17 mouse cellular contexts compared by ENCODE assay signal in the genomic region with DNA sequence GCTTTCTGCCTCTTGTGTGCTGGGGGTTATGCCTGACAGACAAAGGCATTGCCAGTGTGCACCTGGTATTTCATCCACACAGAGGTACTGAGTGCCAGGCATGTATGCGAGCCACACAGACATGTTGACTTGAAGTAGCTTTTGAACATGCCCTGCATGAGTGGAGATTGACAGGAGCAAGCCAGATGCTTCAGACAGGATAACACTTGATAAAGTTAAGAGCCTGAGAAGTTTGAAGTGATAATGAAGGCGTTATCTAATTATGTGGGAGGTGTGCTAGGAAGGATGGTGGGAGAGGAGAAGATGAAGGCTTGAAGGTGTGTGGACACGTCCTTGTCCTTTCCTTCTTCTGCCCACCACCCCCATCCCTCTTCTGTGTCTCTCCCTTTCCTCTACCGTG. TPM values are rescaled to one million over a fixed set of nuclear protein-coding genes. Genes with fewer than 3 reads are reported as not detected.
DNase-seq lines count a peak whose midpoint lies in the region; ATAC-seq lines count a peak whose summit lies in the region.
"Had no signal": no experiment of that assay in that cellular context is flagged by ENCODE, and none has a peak within 500 bp of the region (broad histone marks: within the 10 kb centered on the region; RNA-seq: fewer than 3 reads in every experiment).

No protein-coding gene starts in this region.

- peaks cover 20 to 27% of the 10 kb centered on the region in 2 experiments for H3K4me1 ChIP-seq in heart, embryonic 14.5 days (ENCODE audit: control insufficient read depth in 2 of 2, insufficient read depth in 2 of 2, low read length in 2 of 2)
- peaks cover 66% of the 10 kb centered on the region for H3K4me1 ChIP-seq in liver, embryonic 11.5 days (replicated peaks; ENCODE audit: control insufficient read depth, insufficient read depth, low read length)
- H3K4me1 ChIP-seq: lung, embryonic 15.5 days had no signal

- no peak for DNase-seq in heart, postnatal 4 days
- DNase-seq in c-Kit-positive CD71-positive TER-119-positive erythroid progenitor cells, embryonic 14.5 days (ENCODE audit: low spot score) = peak; percentile 67
- no peak for DNase-seq in liver, embryonic 11.5 days (ENCODE audit: low spot score)
- no peak for DNase-seq in kidney, adult 18-20 months
- DNase-seq in neural tube, embryonic 10.5 days (ENCODE audit: extremely low spot score, low spot score) = no peak
- DNase-seq: cerebellum, adult 11-12 months; cerebellum, postnatal 25 days; forebrain, postnatal 0 days; right cerebral cortex, adult 18-20 months; spleen, adult 18-20 months had no signal

- no peaks in the 10 kb centered on the region for H3K36me3 ChIP-seq in heart, embryonic 14.5 days (ENCODE audit: control insufficient read depth, insufficient read depth, low read length)
- H3K36me3 ChIP-seq in liver, embryonic 11.5 days (ENCODE audit: control insufficient read depth, insufficient read depth, low read length) = no peaks in the 10 kb centered on the region
- H3K36me3 ChIP-seq: hindbrain, embryonic 10.5 days; limb, embryonic 12.5 days; lung, embryonic 15.5 days had no signal

- H3K9ac ChIP-seq in heart, embryonic 14.5 days (ENCODE audit: low read length) = no peak overlapping the region
- no peak overlapping the region for H3K9ac ChIP-seq in liver, embryonic 11.5 days (ENCODE audit: low read depth, low read length)
- H3K9ac ChIP-seq: forebrain, postnatal 0 days; limb, embryonic 12.5 days; lung, embryonic 15.5 days had no signal

- no peak overlapping the region for H3K4me3 ChIP-seq in heart, embryonic 14.5 days (ENCODE audit: control insufficient read depth in 1 of 2, insufficient read depth in 1 of 2, low read depth in 1 of 2, low read length in 2 of 2)
- H3K4me3 ChIP-seq in liver, embryonic 11.5 days (ENCODE audit: low read depth, low read length) = no peak overlapping the region
- H3K4me3 ChIP-seq: hindbrain, embryonic 10.5 days; limb, embryonic 12.5 days; lung, embryonic 15.5 days had no signal

- peaks cover 7% of the 10 kb centered on the region; the same call in 1 of the 2 replicates for H3K9me3 ChIP-seq in heart, embryonic 14.5 days (ENCODE audit: control insufficient read depth, low read length)
- no peaks in the 10 kb centered on the region for H3K9me3 ChIP-seq in liver, embryonic 11.5 days (ENCODE audit: control insufficient read depth, low read length)
- H3K9me3 ChIP-seq: hindbrain, embryonic 10.5 days; limb, embryonic 12.5 days; lung, embryonic 15.5 days had no signal

- no peak for ATAC-seq in heart, embryonic 14.5 days (ENCODE audit: insufficient number of reproducible peaks, insufficient read depth, low FRiP score, low read depth)
- ATAC-seq in liver, embryonic 11.5 days (replicated peaks; ENCODE audit: low FRiP score) = peak; percentile 68
- ATAC-seq in megakaryocyte-erythroid progenitor cell, adult 5-6 weeks (replicated peaks; ENCODE audit: low FRiP score, low TSS enrichment, poor library complexity, severe bottlenecking) = peak; percentile 56
- ATAC-seq: forebrain, postnatal 0 days; midbrain, embryonic 16.5 days had no signal

- WGBS in heart, embryonic 14.5 days = 30% methylated on average over 4 of the region's 4 CpGs
- 41% methylated on average over 4 of the region's 4 CpGs for WGBS in liver, embryonic 11.5 days

- no peaks in the 10 kb centered on the region for H3K27me3 ChIP-seq in heart, embryonic 14.5 days (ENCODE audit: control insufficient read depth, insufficient read depth, low read length)
- H3K27me3 ChIP-seq in liver, embryonic 11.5 days (replicated peaks; ENCODE audit: control insufficient read depth, insufficient read depth, low read length) = no peaks in the 10 kb centered on the region
- H3K27me3 ChIP-seq: lung, embryonic 15.5 days had no signal

- H3K27ac ChIP-seq in heart, embryonic 14.5 days (replicated peaks in 1 of 2; ENCODE audit: control insufficient read depth in 1 of 2, insufficient read depth in 1 of 2, low read depth in 2 of 2, low read length in 2 of 2) = no peak overlapping the region
- peak overlapping the region; percentile 74 for H3K27ac ChIP-seq in liver, embryonic 11.5 days (ENCODE audit: low read depth, low read length)
- H3K27ac ChIP-seq: hindbrain, embryonic 10.5 days; kidney, postnatal 0 days; limb, embryonic 12.5 days; lung, embryonic 15.5 days had no signal

- 0 out of 2 replicates have a peak overlapping the region, but pooled peaks have one; percentile 11 for H3K4me2 ChIP-seq in heart, embryonic 14.5 days (ENCODE audit: low read length)
- peak overlapping the region; percentile 38 for H3K4me2 ChIP-seq in liver, embryonic 11.5 days
- H3K4me2 ChIP-seq: limb, embryonic 12.5 days; lung, embryonic 15.5 days had no signal

RNA-seq across cellular contexts. Expression of a gene that starts 28.7 kb away (rescaled TPM):
- polyA plus RNA-seq in heart, embryonic 14.5 days (2014; fragmentation: Nextera tagmentation; extraction: Ambion mirVana) = 3.3 and 3.5 TPM in 2 replicates
- 1 to 10 TPM; 3.6 to 5.2 TPM for total RNA-seq in heart, postnatal 4 days (2021)
- polyA plus RNA-seq in liver, embryonic 11.5 days (2014; fragmentation: Nextera tagmentation; extraction: Ambion mirVana) = 2.9 and 3.1 TPM in 2 replicates
- total RNA-seq in megakaryocyte-erythroid progenitor cell, adult 5-6 weeks (2014; fragmentation: Nextera tagmentation) = 14.2 and 15.2 TPM in 2 replicates
- total RNA-seq in megakaryocyte-erythroid progenitor cell, adult 5-6 weeks (2017) = 19.0 and 24.1 TPM in 2 replicates
